Mouse (Mus musculus) embryonic facial prominence, embryonic 15.5 days (tissue): ENCODE results near the gene Gm36028. TPM values are rescaled to one million over a fixed set of nuclear protein-coding genes. Genes with fewer than 3 reads are reported as not detected.

Experiments
- ATAC-seq: fragments of 200-750 bp; cut with Nextera tagmentation; 2 replicates; pipeline ENCODE4 v1.8.0; 2017; ENCODE audit warnings: low read depth, moderate TSS enrichment; ENCODE audit not compliant: insufficient number of reproducible peaks, low FRiP score, low TSS enrichment
- H3K27ac ChIP-seq: fragments of 300-500 bp; sonication (generic); replicated peaks from 2 replicates; pipeline ENCODE4 v1.5.1; 2015; ENCODE audit warnings: mild to moderate bottlenecking, inconsistent platforms
- H3K27me3 ChIP-seq: fragments of 300-500 bp; sonication (generic); 2 replicates; pipeline ENCODE4 v1.6.1; 2015; ENCODE audit warnings: inconsistent platforms
- H3K36me3 ChIP-seq: fragments of 300-500 bp; sonication (generic); 2 replicates; pipeline ENCODE4 v1.6.1; 2015; ENCODE audit warnings: mild to moderate bottlenecking, inconsistent platforms
- H3K4me1 ChIP-seq: fragments of 300-500 bp; sonication (generic); 2 replicates; pipeline ENCODE4 v1.6.1; 2015; ENCODE audit warnings: inconsistent platforms
- H3K4me2 ChIP-seq: fragments of 300-500 bp; sonication (generic); replicated peaks from 2 replicates; pipeline ENCODE4 v1.6.1; 2015; ENCODE audit warnings: mild to moderate bottlenecking, inconsistent platforms
- H3K4me3 ChIP-seq: fragments of 300-500 bp; sonication (generic); replicated peaks from 2 replicates; pipeline ENCODE4 v1.5.1; 2015; ENCODE audit warnings: mild to moderate bottlenecking, inconsistent platforms
- H3K9ac ChIP-seq: fragments of 300-500 bp; sonication (generic); 2 replicates; pipeline ENCODE4 v1.6.1; 2015; ENCODE audit warnings: inconsistent platforms
- H3K9me3 ChIP-seq: fragments of 300-500 bp; sonication (generic); replicated peaks from 2 replicates; pipeline ENCODE4 v1.6.1; 2016; ENCODE audit warnings: inconsistent platforms
- WGBS: fragments of 180-500 bp; shearing (Covaris S2); methylation state at CpG from one replicate; pipeline ENCODE4 v1.1.7; 2015; 5-methylcytosine and 5-hydroxymethylcytosine counted together
- polyA plus RNA-seq: library from polyadenylated mRNA; unstranded; fragments of >200 nt; fragmentation: Nextera tagmentation; extraction: Ambion mirVana; gene quantifications from 2 replicates; pipeline ENCODE4 v1.2.1, GENCODE M21; 2015

The Gm36028 gene
- polyA plus RNA-seq, 1 experiment from 2014 or later = 0.19 TPM

DNA sequence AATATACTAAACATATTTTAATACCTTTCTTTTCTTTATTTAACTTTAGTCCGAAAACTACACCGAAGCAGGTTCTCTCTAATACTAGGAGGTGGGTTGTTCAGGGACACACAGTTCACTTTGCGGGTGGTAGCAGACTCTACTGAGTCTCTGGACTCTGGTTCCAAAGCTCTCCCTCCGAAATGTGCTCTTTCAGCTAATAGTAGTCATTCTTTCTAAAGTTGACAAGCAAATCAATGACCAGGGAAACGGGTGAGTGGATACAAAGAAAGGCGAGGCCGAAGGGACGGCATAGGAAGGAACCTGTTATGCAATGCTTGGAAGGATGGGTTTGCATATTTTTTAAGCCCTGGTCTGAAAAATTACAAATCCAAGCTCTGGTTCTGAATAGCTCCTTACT lies 3.5 kb downstream of the Gm36028 start:
- WGBS = 81% methylated on average over 8 of the region's 8 CpGs

DNA sequence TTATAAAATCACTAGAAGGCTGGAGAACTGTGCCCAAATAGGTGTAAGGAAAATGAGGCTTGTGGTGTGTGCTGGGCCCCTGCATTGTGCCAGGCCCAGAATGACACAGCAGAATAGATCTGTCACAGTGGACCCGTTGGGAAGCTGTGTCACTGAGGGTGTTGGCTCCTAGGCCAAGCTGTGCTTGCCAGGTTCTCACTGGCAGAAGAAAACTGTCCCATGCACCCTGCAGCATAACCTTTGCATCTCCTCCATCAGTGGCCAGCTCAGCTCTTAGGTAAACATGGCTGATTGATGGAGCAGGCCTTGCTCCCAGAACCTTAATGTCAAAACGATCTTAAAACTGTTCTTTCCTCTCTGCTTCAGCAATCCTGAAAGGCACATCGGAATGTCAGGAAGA lies 4.6 kb downstream of the Gm36028 start:
- H3K4me3 ChIP-seq = no peak overlapping the region
- H3K4me2 ChIP-seq = no peak overlapping the region
- no peaks in the 10 kb centered on the region for H3K36me3 ChIP-seq
- WGBS = 79% methylated on average over 3 of the region's 3 CpGs
- no peaks in the 10 kb centered on the region for H3K27me3 ChIP-seq
- no peak for ATAC-seq
- no peak overlapping the region for H3K27ac ChIP-seq
- peaks cover 4% of the 10 kb centered on the region; the same call in 1 of the 2 replicates for H3K4me1 ChIP-seq
- H3K9ac ChIP-seq = no peak overlapping the region
- H3K9me3 ChIP-seq = no peaks in the 10 kb centered on the region

More for the DNA sequence above, 3.5 kb downstream of the Gm36028 start:
- Histone ChIP-seq H3K4me3 (no peak overlapping the region), H3K27ac (no peak overlapping the region), H3K4me1 (peaks cover 4% of the 10 kb centered on the region; the same call in 1 of the 2 replicates), H3K9me3 (no peaks in the 10 kb centered on the region), H3K4me2 (no peak overlapping the region), H3K36me3 (no peaks in the 10 kb centered on the region), H3K9ac (no peak overlapping the region), H3K27me3 (no peaks in the 10 kb centered on the region)
- no peak for ATAC-seq

DNA sequence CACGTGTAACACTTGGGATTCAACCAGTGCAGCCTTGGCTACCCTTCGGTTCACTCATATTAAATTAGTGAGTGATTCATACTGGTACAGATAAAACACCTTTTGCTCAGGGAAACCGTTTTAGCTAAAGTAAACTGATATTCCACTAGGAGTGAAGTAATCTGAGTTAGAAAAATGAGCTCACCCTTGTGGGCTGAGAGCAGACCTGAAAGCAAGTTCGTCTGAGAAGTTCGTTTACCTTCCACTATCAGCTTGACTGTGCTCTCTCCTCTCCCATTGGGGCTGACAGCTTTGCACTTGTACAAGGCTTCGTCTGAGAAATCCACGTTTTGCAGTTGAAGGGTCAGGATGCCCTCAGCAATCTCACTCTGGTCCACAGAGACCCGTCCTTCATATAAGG lies 5.4 kb downstream of the Gm36028 start:
- no peak for ATAC-seq
- 65% methylated on average over 8 of the region's 8 CpGs for WGBS

GRCm38 (mm10) chr16:37854593-37854992 lies 6.4 kb downstream of the Gm36028 start:
- H3K36me3 ChIP-seq = no peaks in the 10 kb centered on the region
- peaks cover 4% of the 10 kb centered on the region; the same call in 1 of the 2 replicates for H3K4me1 ChIP-seq
- ATAC-seq = no peak
- 35% methylated on average over 5 of the region's 5 CpGs for WGBS
- H3K4me3 ChIP-seq = no peak overlapping the region
- no peaks in the 10 kb centered on the region for H3K9me3 ChIP-seq
- H3K27me3 ChIP-seq = no peaks in the 10 kb centered on the region
- 0 out of 2 replicates have a peak overlapping the region, but pooled peaks have one; percentile 28 for H3K4me2 ChIP-seq
- no peak overlapping the region for H3K27ac ChIP-seq
- H3K9ac ChIP-seq = no peak overlapping the region

More for the DNA sequence above, 5.4 kb downstream of the Gm36028 start:
- H3K4me2 ChIP-seq = no peak overlapping the region
- H3K36me3 ChIP-seq = no peaks in the 10 kb centered on the region
- peaks cover 4% of the 10 kb centered on the region; the same call in 1 of the 2 replicates for H3K4me1 ChIP-seq
- no peaks in the 10 kb centered on the region for H3K9me3 ChIP-seq
- no peak overlapping the region for H3K27ac ChIP-seq
- no peak overlapping the region for H3K9ac ChIP-seq
- H3K4me3 ChIP-seq = no peak overlapping the region
- no peaks in the 10 kb centered on the region for H3K27me3 ChIP-seq

DNA sequence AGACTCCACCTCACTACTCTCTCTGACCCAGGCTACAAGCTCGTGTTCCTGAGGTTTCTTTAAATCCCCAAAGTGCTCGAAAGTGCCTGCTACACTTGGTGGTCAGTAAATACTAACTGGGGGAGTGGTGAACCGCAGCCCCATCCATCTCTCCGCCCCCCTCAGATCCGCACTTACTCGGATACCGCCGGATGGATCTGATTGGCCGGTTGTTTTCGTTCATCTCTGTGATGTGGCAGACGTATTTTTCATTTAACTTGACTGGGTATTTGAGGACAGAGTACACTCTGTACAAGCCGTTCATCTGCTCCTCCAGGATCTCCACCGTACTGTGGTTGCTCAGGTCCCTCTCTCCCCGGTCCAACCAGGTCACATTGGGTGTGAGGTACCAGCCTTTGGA lies 6.9 kb downstream of the Gm36028 start:
- no peak overlapping the region for H3K27ac ChIP-seq
- ATAC-seq = peak; percentile 73; the same call in 1 of the 2 replicates
- H3K4me2 ChIP-seq = peak overlapping the region; percentile 28
- WGBS = 43% methylated on average over 14 of the region's 14 CpGs
- H3K4me1 ChIP-seq = peaks cover 4% of the 10 kb centered on the region; the same call in 1 of the 2 replicates
- no peaks in the 10 kb centered on the region for H3K36me3 ChIP-seq
- H3K9ac ChIP-seq = no peak overlapping the region
- H3K4me3 ChIP-seq = no peak overlapping the region
- H3K9me3 ChIP-seq = no peaks in the 10 kb centered on the region
- H3K27me3 ChIP-seq = no peaks in the 10 kb centered on the region

DNA sequence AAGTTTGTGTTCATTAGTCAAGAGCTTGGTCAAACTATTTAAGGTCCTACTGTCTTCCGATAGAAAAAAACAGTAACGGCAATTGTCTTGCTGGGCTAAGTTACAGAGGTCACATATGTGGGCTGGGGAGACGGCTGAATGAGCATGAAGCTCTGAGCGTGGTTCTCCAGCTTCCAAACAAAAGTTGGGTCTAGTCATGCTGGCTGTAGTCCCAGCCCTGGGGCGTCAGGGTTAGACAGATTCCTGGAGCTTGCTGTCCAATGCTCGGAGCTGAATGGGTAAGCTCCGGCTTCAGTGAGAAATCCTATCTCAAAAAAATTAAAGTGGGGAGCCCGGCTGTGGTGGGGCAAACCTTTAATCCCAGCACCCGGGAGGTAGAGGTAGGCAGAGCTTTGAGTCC lies 7.7 kb downstream of the Gm36028 start:
- no peaks in the 10 kb centered on the region for H3K27me3 ChIP-seq
- peaks cover 4% of the 10 kb centered on the region; the same call in 1 of the 2 replicates for H3K4me1 ChIP-seq
- no peak for ATAC-seq
- no peak overlapping the region for H3K4me2 ChIP-seq
- H3K36me3 ChIP-seq = no peaks in the 10 kb centered on the region
- no peaks in the 10 kb centered on the region for H3K9me3 ChIP-seq
- H3K9ac ChIP-seq = no peak overlapping the region
- H3K27ac ChIP-seq = no peak overlapping the region
- 38% methylated on average over 9 of the region's 9 CpGs for WGBS
- no peak overlapping the region for H3K4me3 ChIP-seq

- H3K4me1 ChIP-seq = peaks cover 4% of the 10 kb centered on the region; the same call in 1 of the 2 replicates
- H3K9me3 ChIP-seq = no peaks in the 10 kb centered on the region
- no peaks in the 10 kb centered on the region for H3K36me3 ChIP-seq
- no peaks in the 10 kb centered on the region for H3K27me3 ChIP-seq
- no peak overlapping the region for H3K9ac ChIP-seq
- no peak overlapping the region for H3K4me2 ChIP-seq
- no peak for ATAC-seq
- H3K4me3 ChIP-seq = no peak overlapping the region
- H3K27ac ChIP-seq = no peak overlapping the region
- WGBS = 26% methylated on average over 5 of the region's 5 CpGs
These were observed 9.6 kb downstream of the Gm36028 start for GRCm38 (mm10) chr16:37851366-37851765.

GRCm38 (mm10) chr16:37847081-37847480 lies 13.9 kb downstream of the Gm36028 start:
- no peaks in the 10 kb centered on the region for H3K36me3 ChIP-seq
- no peaks in the 10 kb centered on the region for H3K4me1 ChIP-seq
- ATAC-seq = no peak
- H3K4me2 ChIP-seq = no peak overlapping the region
- H3K27ac ChIP-seq = no peak overlapping the region
- WGBS = 86% methylated on average over 3 of the region's 3 CpGs
- no peak overlapping the region for H3K9ac ChIP-seq
- no peaks in the 10 kb centered on the region for H3K27me3 ChIP-seq
- no peaks in the 10 kb centered on the region for H3K9me3 ChIP-seq
- no peak overlapping the region for H3K4me3 ChIP-seq

DNA sequence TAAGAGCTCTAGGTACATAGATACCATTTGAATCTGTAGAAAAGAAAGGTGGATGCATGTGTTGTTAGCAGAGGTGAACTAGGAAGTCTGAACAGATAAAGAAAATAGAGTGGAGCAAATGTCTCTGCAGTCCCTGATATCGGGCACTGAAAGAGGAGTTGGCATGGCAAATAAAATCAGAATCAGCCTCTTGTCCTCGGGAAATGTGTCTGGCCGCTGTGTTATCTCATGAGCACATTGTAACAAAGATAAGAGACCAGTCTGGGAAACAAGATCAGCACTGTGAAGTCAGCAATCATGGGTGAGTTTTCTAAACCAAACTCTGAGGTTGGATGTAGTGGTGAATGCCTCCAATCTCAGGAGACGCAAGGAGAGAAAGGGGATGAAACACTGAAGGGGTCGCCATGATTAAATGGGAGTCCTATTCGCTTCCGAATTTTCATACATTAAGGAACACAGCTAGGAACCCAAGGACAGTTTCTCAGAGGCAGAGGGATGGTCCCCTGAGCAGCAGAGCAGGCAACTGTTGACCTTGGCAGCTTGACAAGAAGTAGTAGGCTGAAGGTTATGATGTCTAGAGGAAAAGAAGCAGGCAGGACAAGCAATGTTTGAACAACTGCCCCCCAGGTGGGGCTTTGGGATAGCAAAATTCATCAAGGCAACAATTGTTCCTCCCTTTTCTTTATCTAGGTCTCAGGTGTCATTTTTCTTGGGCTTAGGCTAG lies 15.6 kb downstream of the Gm36028 start:
- no peaks in the 10 kb centered on the region for H3K9me3 ChIP-seq
- no peak overlapping the region for H3K4me3 ChIP-seq
- no peak for ATAC-seq
- no peaks in the 10 kb centered on the region for H3K27me3 ChIP-seq
- H3K27ac ChIP-seq = no peak overlapping the region
- no peaks in the 10 kb centered on the region for H3K4me1 ChIP-seq
- 88% methylated on average over 7 of the region's 7 CpGs for WGBS
- H3K36me3 ChIP-seq = no peaks in the 10 kb centered on the region
- no peak overlapping the region for H3K4me2 ChIP-seq
- no peak overlapping the region for H3K9ac ChIP-seq

- H3K4me3 ChIP-seq = no peak overlapping the region
- H3K9me3 ChIP-seq = no peaks in the 10 kb centered on the region
- no peak for ATAC-seq
- no peak overlapping the region for H3K27ac ChIP-seq
- no peaks in the 10 kb centered on the region for H3K27me3 ChIP-seq
- no peak overlapping the region for H3K9ac ChIP-seq
- no peak overlapping the region for H3K4me2 ChIP-seq
- WGBS = 85% methylated on average over 12 of the region's 12 CpGs
- no peaks in the 10 kb centered on the region for H3K4me1 ChIP-seq
- H3K36me3 ChIP-seq = no peaks in the 10 kb centered on the region
These were observed 17.2 kb downstream of the Gm36028 start for GRCm38 (mm10) chr16:37843740-37844139.

DNA sequence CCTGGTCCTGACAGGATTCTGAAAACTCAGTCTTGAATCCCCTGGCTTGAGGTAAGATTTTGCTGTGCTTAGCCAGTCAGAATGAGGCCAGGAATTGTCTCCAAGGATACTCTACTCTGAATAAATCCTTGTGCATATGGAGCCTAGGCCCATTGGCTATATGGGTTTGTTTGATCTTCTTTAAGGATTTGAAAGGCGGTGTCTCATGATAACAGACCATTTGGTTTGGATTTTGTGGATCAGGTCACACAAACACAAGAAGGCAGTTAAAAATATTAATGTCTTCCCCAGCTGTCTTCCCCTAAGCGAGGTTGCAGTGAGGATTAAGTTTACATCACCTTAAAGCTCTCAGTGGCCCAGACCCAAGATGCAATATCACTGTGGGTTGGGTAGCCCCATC lies 18.5 kb downstream of the Gm36028 start:
- no peak for ATAC-seq
- H3K27me3 ChIP-seq = no peaks in the 10 kb centered on the region

DNA sequence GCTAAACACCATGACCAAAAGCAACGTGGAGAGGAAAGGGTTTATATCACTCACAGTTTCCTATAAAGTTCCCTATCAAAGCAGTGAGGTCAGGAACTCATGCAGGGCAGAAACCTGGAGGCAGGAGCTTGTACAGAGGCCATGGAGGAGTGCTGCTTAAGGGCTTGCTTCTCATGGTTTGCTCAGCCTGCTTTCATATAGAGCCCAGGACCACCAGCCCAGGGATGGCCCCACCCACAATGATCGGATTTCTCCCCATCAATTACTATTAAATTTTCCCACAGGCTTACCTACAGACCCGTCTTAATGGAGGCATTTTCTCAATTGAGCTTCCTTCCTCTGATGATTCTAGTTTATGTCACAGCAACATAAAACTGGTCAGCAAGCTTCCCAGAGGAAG lies 23.4 kb downstream of the Gm36028 start:
- Histone ChIP-seq H3K36me3 (peaks cover 35% of the 10 kb centered on the region), H3K4me1 (no peaks in the 10 kb centered on the region), H3K9ac (no peak overlapping the region), H3K9me3 (no peaks in the 10 kb centered on the region), H3K27ac (no peak overlapping the region), H3K4me2 (no peak overlapping the region), H3K27me3 (no peaks in the 10 kb centered on the region), H3K4me3 (no peak overlapping the region)
- WGBS = 65% methylated on average over 3 of the region's 3 CpGs
- ATAC-seq = no peak

More for the DNA sequence above, 18.5 kb downstream of the Gm36028 start:
- Histone ChIP-seq H3K4me2 (no peak overlapping the region), H3K9ac (no peak overlapping the region), H3K4me3 (no peak overlapping the region), H3K4me1 (no peaks in the 10 kb centered on the region), H3K27ac (no peak overlapping the region), H3K36me3 (no peaks in the 10 kb centered on the region), H3K9me3 (no peaks in the 10 kb centered on the region)
- 65% methylated on average over 2 of the region's 2 CpGs for WGBS
